Mouse (Mus musculus): ENCODE results near the gene Gast.
A peak's percentile ranks its signal among the peaks of the same experiment; 100 is the strongest.
"Not testable (repeated sequence)": the region's sequence is repeated elsewhere in the genome, so short reads cannot be mapped to it uniquely, and the experiment has no call there.

Gene Gast

GRCm38 (mm10) chr11:100333944-100334457 lies at the start of gene Gast:
Gene Gast, plus strand, starts transcription at chr11:100334407.
- DNase-seq (ENCODE audit: low read depth) = no peak

DNA sequence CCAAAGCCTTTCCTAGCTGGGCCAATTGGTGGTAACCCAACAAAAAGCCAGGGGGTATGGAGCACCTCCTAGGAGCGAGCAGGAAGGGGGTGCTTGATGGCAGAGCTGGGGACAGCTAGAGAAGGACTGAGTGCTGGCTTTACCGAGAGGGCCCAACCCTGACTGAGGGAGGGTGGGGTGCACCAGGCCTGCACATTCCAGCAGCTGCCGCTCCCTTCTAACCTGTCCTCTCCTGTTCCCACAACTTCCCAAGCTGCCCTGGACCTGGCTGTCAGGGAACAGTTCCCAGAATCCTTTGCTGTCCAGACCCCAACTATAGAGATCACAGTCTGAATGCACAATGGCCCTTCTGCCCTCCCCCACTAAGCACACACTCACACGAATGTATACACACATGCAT lies 49.2 kb upstream of the Gast start:
- no peak for DNase-seq (ENCODE audit: low read depth)

DNA sequence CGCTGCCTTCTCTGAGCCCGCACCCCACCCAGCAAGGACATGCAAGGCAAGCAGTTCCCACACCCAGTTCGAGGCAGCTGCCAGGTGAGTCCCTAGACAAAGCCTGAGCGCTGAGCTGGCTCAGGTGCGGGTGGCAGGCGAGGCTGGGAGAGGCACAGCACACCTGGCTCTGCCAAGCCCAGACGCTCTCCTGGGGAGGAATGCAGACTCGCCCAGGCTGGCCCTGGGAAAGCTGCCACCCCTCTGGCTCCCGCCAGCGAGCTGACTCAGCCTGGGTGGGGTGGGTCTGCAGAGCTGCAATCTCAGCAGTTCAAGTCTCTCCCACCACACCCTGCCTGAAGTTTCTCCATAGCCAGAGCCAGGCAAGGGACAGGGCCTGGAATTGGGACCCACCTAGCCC lies 47.2 kb upstream of the Gast start:
- DNase-seq (ENCODE audit: low read depth) = no peak

- DNase-seq (ENCODE audit: low read depth) = no peak
Observed at GRCm38 (mm10) chr11:100288942-100289341, 45.3 kb upstream of the Gast start.

DNA sequence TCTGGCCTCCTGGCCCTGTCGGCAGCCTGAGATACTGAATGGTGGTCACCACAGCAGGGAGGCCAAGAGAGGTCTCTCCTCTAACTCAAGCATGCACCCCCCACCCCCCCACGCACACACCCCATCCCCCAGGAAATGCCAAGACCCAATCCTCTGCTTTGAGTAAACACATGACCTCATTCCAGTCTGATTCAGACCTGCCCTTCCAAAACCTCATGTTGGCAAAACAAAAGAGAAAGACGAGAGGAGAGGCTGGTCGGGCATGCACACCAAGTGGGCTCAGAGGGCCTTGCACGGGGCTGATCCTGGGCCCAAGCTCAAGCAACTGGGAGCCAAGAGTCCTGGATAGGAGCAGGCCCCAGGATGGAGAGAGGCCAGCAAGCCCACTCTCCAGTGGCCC lies 44.0 kb upstream of the Gast start:
- DNase-seq (ENCODE audit: low read depth) = no peak

GRCm38 (mm10) chr11:100292884-100293283 lies 41.3 kb upstream of the Gast start:
- DNase-seq (ENCODE audit: low read depth) = no peak

- DNase-seq (ENCODE audit: low read depth) = peak; percentile 67
Observed at GRCm38 (mm10) chr11:100295308-100295707, 38.9 kb upstream of the Gast start.

DNA sequence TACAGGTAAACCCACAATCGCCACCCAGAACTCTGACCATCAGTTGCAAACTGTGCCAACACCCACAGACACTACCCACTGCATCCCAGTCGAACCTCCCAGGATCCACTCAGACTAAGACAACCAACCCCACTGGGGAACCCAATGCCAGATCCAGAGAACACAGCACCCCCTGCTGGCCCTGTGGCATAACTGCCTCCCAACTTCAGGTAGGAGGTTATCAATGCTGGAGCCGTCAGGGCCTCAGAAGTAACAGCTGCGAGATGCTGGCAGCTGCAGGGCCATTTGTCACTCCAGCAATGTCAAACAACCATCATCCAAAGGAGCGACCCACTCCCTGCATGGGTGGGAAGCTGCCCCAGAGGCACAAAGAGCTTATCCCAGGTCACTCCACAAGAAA lies 36.4 kb upstream of the Gast start:
- DNase-seq (ENCODE audit: low read depth) = no peak

DNA sequence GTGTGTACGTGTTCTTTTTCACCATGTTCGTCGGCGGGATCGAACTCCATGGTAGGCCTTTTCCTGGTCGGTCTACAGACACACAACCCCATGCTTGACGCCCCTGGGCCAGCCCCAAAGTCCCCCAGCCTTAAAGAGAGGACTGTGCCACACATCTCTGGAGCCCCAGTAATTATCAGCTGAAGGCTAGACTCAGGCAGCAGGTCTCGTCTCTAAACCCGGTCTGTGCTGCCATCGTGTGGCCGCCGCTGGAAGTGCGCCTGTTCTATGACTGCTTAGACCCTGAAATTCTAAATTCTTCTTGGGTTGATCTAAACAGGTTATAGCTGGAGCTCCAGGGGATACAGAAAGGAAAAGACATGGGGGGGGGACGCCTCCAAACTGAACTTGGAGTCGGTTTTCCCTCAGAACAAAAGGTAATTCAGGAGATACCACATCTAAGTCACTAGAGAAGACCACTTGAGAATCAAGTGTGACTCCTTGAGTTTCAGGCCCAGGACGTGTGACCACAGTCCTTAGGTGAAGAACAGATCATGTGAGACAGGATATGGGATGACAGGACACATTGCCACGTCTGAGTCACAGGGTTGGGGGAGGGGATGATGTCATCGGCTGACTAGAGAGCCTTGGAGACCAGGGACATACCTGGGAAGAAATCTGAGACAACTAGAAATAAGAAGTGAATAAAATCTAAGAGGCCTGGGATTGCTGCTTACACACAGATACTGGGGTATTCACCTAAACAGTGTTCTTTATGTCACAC lies 35.8 kb upstream of the Gast start:
- DNase-seq (ENCODE audit: low read depth) = peak; percentile 63

DNA sequence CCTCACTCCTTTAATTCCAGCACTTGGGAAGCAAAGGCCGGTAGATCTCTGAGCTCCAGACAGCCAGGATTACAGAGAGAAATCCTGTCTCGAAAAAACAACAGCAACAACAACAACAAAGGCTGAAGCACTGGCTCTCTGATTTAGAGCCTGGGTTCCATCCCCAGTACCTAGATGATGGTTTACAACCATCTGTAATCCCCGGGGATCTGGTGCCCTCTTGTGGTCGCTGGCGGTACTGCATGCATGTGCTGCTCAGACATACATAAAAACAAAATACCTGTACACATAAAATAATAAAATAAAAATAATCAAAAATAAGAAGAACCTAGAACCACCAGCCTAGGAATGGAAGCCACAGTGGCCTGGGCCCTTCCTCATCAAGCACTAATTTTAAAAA lies 33.9 kb upstream of the Gast start:
- peak; percentile 51 for DNase-seq (ENCODE audit: low read depth)

DNA sequence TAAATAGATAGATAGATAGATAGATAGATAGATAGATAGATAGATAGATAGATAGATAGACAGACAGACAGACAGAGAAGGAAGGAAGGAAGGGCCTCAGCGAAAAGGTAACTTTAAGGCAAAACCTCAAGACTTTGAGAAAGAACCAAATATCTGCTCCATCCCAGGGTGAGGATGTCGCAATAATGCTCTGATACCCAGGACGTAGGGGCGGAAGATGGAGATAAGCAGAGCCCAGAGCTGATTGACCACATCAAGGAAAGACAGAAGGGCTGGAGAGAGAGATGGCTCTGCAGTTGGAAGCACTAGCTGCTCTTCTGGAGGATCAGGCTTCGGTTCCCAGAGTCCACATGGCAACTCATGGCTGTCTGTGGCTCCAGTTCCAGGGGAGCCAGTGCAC lies 32.9 kb upstream of the Gast start:
- no peak for DNase-seq (ENCODE audit: low read depth)

DNA sequence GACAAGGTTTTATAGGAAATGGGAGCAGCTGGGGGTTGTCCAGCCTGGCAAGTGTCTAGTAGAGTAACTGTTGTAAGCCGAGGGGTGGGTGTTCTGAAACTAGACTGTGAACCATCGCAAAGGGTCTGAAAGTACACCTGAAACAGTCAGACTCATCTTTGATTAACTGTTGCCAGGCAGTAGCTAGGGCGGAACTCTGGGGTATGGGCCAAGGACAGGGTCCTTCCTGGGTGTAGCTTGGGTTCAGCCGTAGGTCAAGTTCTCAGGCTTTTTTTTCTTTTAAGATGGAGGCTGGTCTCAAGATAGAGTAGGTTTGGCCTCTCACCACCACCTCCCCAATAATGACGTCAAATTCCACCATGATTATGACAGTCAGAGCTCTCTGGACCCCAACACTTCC lies 26.3 kb upstream of the Gast start:
- no peak for DNase-seq (ENCODE audit: low read depth)

DNA sequence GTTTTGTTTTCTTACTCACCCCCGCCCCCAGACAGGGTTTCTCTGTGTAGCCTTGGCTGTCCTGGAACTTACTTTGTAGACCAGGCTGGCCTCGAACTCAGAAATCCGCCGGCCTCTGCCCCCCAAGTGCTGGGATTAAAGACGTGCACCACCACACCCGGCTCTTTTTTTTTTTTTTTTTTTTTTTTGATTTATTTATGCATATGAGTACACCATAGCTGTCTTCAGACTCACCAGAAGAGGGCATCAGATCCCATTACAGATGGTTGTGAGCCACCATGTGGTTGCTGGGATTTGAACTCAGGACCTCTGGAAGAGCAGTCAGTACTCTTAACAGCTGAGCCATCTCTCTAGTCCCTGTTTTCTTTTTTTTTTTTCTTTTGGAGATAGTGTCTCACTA lies 25.5 kb upstream of the Gast start:
- not testable (repeated sequence) for DNase-seq (ENCODE audit: low read depth)

- DNase-seq (ENCODE audit: low read depth) = no peak
Observed at GRCm38 (mm10) chr11:100311656-100312055, 22.6 kb upstream of the Gast start.

GRCm38 (mm10) chr11:100312096-100312679 lies 22.0 kb upstream of the Gast start:
- DNase-seq (ENCODE audit: low read depth) = no peak

DNA sequence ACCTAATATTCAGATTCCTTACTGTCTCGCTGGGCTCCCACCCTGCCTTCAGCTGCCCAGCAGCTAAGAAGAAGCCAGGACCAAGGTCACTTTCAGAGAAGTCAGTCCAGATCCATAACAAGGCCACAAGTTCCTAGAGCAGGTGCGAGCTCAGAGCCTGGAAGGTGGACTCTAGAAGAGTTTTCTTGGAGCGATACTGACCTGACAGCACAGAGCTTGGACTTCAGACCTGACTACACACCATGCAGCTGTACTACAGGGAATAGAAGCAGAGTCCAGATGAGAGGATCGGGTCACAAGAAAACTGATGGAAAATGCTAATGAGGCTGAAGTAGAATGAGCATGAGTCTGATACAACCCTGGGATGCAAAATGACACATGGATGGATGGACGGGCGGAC lies 20.8 kb upstream of the Gast start:
- no peak for DNase-seq (ENCODE audit: low read depth)

DNA sequence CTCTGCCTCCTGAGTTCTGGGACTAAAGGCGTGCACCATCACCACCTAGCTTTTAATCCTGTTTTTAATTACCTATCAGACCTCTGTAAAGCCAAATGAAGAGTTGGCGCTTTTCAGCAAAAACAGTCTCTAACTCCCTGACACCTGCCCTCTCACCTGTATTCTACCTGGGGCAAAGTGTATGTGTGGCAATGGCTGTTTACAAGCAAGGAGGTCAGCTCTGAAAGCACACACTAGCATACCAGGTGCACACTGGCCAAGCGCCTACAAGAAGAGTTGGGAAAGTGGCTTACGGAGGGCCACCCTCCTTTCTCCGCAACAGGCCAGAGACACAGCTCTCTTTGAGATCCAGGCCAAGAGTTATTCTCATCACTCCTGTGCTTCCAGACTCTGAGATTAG lies 18.8 kb upstream of the Gast start:
- no peak for DNase-seq (ENCODE audit: low read depth)

DNA sequence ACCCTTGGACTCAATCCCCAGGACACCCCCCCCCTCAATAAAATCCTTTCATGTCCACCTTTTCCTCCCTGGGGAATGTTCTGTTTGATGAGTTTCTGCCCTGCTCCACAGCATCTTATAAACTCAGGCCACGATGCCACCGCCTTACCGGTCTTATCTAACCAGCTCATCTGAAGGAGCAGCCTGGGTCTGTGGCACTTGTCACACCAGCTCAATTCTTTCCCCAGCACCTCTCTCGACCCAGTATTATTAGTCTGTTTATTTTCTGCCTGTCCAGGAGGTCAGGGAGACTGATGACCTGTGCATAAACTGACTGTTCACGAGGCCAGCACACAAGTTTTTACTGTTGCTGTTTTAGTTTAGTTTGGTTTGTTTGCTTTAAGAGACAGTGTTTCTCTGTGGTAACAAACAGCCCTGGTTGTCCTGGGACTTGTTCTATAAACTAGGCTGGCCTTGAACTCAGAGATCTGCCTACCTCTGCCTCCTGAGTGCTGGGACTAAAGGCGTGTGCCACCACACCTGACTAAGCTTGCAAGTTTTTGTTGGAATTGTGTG lies 16.3 kb upstream of the Gast start:
- peak; percentile 36 for DNase-seq (ENCODE audit: low read depth)

GRCm38 (mm10) chr11:100318529-100319451 lies 15.4 kb upstream of the Gast start:
- DNase-seq (ENCODE audit: low read depth) = peak; percentile 58

- peak; percentile 100 for DNase-seq (ENCODE audit: low read depth)
Observed at GRCm38 (mm10) chr11:100319492-100320171, 14.6 kb upstream of the Gast start, which contains the start of gene Eif1. Gene Eif1, plus strand, starts transcription at chr11:100319885.

- peak; percentile 95 for DNase-seq (ENCODE audit: low read depth)
Observed at GRCm38 (mm10) chr11:100320172-100320630, 14.0 kb upstream of the Gast start.
